Mouse (Mus musculus): ENCODE measurements around the gene Dnajc7.
"Not testable (repeated sequence)": the region's sequence is repeated elsewhere in the genome, so short reads cannot be mapped to it uniquely, and the experiment has no call there.

Gene Dnajc7

DNA sequence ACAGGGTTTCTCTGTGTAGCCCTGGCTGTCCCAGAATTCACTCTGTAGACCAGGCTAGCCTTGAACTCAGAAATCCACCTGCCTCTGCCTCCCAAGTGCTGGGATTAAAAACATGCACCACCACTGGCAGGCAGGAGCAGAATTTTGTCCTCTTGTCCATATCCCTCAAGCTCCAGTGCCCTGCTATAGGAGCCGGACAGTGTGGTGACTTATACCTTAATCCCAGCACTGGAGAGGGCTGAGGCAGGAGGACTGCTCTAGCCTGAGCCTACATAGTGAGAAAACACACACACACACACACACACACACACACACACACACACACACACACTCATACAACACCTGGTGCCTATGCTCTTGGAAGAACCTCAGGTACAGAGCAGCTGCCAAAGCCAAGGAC, 37.6 kb downstream of the Dnajc7 start:
- in situ Hi-C loops (cut with MboI, MseI) = not testable (repeated sequence)

DNA sequence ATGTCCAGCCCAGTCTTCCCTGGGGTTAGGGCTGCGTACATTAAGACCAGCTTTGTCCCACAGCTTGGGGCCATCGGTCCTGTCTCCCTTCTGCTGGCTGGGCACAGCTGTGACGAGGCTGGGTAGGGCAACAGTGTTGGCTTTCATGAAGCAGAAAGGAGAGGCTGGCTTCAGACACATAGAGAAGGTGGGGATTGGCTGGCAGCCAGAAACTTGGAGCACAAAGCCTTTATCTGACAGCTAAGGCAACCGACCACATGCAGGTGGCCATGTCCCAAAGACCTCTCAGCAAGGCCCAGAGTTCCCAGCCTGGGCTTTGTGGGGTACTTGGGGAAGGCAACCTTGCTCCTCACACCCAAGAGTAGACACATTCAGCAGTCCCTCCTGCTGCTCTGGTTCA, 38.2 kb downstream of the Dnajc7 start:
- in situ Hi-C loops (cut with MboI, MseI) = no loop called here

DNA sequence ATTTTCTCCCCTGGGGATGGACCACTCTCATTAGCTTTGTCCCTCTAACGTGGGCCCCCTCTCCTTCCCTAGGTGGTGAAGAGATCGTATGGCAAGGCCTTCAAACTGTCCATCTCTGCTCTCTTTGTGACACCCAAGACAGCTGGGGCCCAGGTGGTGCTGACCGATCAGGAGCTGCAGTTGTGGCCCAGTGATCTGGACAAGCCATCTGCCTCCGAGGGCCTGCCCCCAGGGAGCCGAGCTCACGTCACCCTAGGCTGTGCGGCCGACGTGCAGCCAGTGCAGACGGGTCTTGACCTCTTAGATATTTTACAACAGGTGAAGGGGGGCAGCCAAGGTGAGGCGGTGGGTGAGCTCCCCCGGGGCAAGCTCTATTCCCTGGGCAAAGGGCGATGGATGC, 39.7 kb downstream of the Dnajc7 start:
- in situ Hi-C loops (cut with MboI, MseI) = no loop called here

DNA sequence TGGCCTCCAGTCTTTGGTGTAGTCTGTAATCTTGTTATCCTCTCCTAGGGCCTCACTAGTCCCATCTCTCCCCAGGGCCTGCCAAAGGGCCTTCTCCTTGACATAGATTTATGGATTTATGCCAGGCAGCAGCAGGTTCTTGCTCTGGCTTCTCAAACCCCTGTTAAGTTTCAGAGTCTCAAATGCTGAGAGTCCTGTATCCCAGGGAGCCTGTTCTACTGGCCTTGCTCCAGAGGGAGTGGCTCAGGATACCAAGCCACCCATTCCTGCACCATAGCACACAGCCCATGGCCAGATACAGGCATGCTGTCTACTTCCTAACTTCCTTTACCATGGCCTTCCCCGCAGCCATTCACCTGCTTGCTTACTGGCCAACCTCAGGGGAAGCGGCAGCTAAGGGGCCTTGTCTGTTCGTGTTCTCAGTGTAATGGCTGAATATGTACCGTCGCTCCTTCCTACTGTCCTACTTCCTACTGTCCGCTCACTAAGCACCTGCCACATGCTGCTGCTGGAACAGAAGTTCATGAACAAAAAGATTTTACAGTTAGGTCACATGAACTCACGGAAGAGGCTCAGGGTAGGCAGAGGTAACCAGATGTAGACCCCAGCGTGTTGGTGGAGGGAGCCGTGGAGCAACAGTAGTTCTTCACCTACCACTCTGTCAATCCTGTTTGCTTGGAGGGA, 40.7 kb downstream of the Dnajc7 start:
- in situ Hi-C loops (cut with MboI, MseI) = loop anchor here (5.0 kb wide), 1 partner anchor 43 kb away; the partner anchor contains the start of gene Dnajc7

DNA sequence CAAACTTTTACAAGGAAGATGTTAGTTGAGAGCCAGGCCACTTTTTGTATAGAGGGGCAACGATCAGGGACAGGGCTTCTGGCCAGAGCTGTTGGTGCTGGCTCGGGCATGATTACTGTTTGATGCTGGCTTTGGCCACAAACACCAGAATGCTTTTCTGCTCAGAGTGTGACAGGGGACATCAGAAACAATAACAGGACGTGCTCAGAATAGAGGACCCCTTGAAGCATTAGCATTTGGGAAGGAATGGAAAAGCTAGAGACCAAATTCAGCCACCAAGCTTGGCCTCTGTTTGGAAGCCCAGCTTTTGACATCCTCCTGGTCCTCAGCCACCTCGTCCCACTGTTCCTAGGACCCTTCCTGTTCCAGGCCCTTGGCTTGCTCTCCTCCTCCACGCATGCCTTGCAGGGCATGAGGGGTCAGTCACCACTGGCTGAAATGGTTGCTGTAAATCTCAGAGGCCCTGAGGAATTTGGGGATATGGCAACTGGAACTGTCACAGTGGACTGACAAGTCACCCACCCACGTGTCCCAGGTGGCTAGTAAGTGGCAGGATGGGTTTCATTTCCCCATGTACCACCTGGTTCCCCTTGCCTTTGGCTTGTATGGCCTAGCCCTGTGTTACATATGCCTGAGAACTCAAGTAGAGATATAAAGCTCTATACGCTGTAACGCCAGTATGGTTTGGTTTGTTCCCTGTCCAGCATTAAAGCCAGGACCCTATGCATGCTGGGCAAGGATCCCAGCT, 41.9 kb downstream of the Dnajc7 start:
- in situ Hi-C loops (cut with MboI, MseI) = loop anchor here (5.0 kb wide), 1 partner anchor 44 kb away; the partner anchor contains the start of gene Dnajc7

DNA sequence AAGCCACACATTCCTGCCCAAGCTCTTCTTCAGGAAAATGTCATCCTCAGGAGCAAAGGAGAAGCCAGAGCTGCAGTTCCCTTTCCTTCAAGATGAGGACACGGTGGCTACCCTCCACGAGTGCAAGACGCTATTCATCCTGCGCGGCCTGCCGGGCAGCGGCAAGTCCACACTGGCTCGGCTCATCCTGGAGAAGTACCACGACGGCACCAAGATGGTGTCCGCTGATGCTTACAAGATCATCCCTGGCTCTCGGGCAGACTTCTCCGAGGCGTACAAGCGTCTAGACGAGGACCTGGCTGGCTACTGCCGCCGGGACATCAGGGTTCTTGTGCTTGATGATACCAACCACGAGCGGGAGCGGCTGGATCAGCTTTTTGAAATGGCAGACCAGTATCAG, 43.7 kb downstream of the Dnajc7 start:
- in situ Hi-C loops (cut with MboI, MseI) = loop anchor here (5.0 kb wide), 1 partner anchor 46 kb away; the partner anchor contains the start of gene Dnajc7

DNA sequence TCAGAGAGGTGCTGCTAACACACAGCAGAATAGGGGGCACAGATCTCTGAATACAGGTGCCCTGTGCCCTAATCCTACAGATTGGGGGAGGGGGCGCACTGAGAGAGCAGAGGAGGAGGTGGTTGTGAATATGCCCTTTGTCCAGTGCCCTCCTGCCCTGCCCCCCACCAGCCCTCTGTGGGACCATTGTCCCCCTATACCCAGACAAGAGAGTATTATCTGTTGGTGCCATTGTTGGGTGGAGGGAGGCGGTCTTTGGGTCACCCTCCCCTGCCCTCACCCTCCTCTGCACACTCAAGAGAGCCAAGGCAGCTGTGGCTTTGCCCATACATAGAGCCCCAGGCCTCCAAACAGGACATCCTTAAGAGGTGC, 44.5 kb downstream of the Dnajc7 start:
- in situ Hi-C loops (cut with MboI, MseI) = loop anchor here (5.0 kb wide), 1 partner anchor 47 kb away; the partner anchor contains the start of gene Dnajc7

DNA sequence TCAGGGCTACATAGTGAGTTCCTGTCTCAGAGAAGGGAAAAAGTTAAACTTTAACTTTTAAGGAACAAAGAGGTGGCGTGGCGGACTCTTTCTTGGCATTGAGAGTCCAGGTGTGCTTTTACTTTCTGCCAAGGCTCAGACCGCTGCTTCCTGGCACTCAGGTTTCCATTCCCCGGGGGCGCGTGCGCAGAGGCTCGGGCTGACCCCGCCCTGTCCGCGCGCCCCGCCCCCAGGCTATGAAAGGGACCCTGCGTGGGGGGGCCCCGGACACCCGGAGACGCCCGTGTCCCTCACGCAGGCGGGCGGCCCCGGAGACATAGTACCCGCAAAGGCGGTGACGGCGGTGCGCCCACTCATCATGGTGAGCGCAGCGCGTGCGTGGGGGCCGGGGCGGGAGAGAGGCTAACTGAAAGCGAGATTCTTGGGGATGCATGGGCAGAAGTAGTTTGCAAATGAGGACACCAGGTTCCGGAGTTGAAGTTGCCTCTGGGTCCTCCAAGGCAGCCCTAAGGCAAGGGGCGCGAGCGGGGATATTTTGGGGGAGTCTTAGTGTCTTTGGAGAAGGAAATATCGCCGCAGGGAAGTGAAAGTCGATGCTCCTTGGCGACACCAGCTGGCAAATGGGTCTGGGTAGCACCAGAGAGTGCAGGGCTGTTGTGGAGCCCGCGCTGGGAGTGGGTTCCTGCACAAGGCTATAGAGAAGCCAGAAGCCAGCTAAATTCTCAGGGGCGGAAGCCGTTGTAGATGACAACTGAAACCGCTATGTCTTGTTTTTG, 45.1 kb downstream of the Dnajc7 start, which contains the start of gene Cnp:
Cnp (plus strand) TSS at position 197 of the 776 bp plus-strand sequence.
- in situ Hi-C loops (cut with MboI, MseI) = loop anchor here (5.0 kb wide), 2 partner anchors 47 to 132 kb away; partner anchors contain the start of gene Dnajc7

DNA sequence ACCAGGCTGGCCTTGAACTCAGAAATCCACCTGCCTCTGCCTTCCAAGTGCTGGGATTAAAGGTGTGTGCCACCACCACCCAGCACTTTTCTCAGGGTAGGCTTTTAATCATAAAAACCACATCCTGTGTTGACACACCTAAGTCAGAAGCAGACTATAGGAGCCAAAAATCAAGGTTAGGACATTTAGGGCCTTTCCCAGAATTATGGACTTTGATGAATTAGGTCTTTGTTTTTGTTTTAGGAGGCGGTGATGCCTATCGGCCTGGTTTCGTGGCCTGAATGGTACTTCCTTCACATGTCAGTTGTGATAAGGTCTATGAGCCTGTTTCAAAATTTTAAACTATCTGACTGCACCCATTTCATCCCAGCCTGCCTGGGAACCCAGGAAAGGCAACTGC, 45.8 kb downstream of the Dnajc7 start:
- in situ Hi-C loops (cut with MboI, MseI) = loop anchor here (5.0 kb wide), 1 partner anchor 133 kb away; no protein-coding TSS in a partner anchor

DNA sequence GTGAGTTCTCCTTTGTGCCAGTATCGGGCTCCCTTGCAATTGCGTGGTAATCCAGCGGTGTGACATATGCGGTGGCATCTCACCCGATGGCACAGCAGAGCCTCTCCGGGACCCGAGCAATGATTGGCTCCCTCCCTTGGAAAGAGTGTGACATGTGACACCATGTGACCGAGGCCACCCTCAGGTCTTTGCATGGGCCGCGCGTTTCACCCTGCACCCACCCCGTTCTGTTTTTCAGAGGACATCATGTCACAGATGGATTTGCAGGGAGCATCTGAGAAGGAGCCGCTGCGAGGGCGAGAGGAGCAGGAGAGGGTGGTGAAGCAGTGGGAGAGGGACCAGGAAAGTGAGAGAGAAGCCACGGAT, 48.8 kb downstream of the Dnajc7 start:
- in situ Hi-C loops (cut with MboI, MseI) = loop anchor here (5.0 kb wide), 1 partner anchor 136 kb away; no protein-coding TSS in a partner anchor

DNA sequence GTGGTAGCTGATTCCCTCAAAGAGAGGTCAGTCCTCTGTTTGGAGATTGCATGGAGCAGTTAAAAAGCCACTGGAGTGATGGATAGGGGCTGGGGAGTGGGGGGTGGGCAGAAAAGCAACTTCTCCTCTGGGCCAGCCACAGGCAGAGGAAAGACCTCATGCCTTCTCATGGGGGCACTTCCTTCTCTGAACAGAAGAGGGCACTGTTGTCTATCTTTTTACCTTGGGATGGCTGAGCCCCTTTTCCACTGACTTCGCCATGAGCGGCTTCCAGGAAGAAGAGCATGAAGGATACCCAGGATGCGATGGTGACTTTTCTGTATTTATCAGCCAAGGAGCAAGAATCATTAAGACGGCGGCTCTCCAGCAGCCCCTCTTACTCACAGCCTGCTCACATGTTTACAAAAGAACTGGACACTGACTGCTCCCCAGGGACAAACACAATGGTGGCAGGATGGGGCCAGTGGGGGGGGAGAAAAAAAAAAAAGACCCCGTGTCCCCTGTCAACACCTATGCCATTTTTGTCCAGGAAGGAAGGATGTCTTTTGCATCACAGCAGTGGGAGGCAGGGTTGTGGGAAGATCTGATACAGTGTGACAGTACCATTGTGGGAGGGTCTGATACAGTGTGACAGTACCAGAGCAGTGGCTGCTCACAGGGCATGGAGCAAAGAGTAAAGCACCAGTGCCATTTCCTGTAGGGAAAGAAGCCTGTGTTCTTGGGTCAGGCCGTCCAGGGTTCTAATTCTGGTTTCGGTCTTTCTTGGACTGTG, 49.4 kb downstream of the Dnajc7 start:
- in situ Hi-C loops (cut with MboI, MseI) = loop anchor here (5.0 kb wide), 1 partner anchor 137 kb away; no protein-coding TSS in a partner anchor

DNA sequence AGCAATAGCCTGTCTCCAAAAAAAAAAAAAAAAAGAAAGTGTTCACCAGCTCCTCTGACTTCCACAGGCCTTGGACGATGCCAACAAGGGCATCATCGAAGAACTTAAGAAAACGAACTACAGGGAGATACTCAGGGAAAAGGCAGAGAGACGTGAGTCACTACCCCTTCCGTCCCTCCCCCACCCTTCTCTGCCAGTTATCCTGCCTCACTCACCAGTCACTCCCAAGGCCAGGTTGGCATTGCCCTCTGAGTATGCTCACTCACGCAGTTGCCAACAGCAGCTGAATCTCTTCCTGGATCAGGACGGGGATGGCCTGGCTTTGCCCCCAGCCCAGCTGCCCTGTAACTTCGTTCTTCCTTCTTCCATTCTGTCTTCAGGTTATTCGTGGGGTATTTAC, 50.2 kb downstream of the Dnajc7 start:
- in situ Hi-C loops (cut with MboI, MseI) = loop anchor here (5.0 kb wide), 1 partner anchor 138 kb away; no protein-coding TSS in a partner anchor

DNA sequence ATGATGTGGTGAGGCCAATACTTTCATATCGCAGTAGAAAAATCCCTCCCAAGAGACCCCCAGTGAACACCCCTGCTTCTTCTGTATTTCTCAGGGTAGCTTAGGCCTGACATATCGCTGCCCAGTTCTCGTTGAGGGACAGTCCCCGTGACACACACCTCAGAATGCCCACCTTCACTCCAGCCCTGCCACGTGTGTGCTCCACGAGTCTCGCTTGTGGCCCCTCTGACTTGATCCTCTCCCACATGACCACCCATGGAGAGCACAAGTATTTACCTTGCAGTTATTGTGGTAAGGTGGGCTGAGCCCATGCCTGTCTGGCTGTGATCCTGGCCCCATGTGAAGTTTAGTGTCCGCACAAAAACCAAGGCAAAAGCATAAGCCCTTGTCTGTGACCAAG, 51.3 kb downstream of the Dnajc7 start:
- in situ Hi-C loops (cut with MboI, MseI) = no loop called here

DNA sequence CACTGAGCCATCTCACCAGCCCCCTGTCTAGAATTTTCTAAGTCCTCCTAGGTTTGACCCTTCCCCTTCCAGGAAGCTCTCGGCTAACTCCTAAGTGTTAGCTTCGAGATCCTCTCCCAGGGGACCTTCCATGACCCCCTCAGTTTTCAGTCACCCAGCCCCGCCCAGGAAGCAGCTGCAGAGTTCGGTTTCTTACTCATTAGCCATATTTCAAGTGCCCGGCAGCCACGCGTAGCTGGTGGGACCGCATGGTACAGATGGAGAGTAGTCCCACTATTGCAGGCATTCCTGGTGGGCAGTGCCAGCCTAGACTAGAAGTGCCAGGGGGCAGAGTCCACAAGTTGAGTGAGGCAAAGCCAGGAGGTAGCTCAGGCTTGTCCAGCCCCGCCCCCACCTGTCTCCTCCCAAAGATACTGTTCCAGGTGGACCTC, 52.1 kb downstream of the Dnajc7 start:
- in situ Hi-C loops (cut with MboI, MseI) = no loop called here

DNA sequence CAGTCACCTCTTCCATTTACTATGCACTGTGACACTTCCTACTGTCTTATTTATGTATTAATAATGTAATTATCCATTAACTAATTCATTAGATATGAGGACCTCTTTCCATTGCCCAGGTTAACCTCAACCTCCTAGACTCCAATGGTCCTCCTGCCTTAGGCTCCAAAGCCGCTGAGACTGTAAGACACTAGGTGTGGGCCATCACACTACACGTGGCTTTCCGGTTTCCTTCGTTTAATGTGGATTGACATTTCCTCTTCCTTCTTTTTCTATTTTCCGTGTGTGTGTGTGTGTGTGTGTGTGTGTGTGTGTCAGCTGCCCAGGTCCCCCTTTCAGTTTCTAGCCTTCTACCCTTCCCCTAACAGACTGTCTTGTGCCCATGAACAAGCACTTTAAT, 52.7 kb downstream of the Dnajc7 start:
- in situ Hi-C loops (cut with MboI, MseI) = no loop called here

DNA sequence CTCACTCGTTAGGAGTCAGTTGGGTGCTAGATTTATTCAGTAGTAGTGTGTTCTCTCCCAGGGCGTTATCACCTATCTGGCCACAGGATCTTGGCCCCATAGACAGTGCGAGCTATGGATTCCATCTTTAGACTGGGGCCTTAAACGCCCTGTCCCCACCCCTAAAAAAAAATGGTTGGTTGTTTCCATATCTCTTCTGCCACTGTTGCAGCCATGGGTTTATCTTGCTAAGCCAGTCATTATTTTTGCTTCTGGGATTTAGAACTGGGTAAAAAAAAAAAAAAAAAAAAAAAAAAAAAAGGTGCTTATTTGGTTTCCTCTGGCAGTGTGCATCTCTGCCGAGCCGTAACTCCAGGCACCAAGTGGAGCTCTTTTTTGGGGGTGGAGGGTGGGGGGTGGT, 55.3 kb downstream of the Dnajc7 start:
- in situ Hi-C loops (cut with MboI, MseI) = no loop called here

DNA sequence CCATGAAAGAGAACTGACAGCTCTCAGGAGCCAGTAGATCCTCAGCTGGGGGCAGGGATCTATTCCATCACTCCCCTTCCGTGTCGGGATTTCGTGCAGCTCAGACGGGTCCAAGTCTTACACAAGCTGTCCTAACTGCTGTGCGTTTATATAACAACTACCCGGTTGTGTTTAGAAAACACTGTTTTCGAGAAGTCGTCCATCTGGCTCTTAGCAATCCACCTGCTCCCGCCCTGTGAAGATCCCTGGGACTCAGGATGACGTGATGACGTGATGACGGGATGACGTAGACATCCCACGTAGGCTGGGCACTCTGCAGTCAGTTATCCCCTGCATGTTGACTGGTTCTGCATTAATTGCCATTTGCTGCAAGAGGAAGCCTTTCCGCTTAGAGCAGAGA, 55.7 kb downstream of the Dnajc7 start:
- in situ Hi-C loops (cut with MboI, MseI) = no loop called here

DNA sequence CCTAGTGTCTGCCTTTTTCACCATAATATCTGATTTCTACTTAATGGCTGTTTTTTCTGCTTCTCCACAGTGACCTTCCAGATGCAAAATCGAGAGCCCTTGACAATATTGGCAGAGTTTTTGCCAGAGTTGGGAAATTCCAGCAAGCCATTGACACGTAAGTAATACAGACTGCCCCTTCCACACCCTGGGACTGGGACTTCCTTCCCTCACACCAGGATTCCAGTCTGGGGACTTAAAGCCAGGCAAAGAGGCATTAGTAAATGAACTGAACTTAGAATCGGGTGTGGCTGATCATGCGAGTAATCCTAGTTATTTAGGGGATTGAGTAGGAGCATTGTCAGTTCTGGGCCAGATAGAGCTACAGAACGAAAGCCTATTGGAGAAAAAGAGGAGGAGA, 58.2 kb downstream of the Dnajc7 start:
- in situ Hi-C loops (cut with MboI, MseI) = no loop called here

DNA sequence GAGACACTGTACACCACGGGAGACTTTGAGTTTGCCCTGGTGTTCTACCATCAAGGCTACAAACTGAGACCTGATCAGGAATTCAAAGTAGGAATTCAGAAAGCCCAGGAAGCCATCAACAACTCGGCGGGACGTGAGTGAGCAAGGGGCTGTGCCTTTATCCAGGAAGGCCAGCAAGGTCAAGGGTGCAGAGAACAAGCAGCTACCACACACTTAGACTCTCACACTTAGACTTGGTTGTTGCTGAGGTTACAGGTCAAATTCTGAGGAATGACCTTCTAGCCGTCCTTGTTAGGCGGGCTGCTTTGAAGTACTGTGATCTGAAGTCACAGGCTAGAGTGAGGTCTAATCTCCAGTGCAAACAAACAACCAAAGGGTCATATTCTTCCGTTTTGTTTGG, 60.5 kb downstream of the Dnajc7 start:
- in situ Hi-C loops (cut with MboI, MseI) = no loop called here

DNA sequence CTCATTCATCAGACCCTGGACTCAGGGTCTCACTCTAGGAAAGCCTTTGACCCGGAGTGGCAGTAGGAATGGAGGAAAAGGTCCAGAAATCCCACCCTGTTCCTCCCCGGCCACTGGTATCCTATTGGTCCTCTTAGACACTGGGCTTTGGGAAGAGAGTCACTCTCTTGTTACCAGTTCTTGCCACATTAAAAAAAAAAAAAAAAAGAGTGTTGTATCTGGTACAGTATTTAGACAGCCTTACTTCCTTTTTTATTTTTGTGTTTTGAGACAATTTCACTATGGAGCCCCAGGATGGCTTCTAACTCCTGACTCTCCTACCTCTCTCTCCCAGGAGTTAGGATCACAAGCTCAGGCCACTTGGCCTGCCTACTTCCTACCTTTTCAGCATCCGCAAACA, 62.4 kb downstream of the Dnajc7 start:
- in situ Hi-C loops (cut with MboI, MseI) = no loop called here

DNA sequence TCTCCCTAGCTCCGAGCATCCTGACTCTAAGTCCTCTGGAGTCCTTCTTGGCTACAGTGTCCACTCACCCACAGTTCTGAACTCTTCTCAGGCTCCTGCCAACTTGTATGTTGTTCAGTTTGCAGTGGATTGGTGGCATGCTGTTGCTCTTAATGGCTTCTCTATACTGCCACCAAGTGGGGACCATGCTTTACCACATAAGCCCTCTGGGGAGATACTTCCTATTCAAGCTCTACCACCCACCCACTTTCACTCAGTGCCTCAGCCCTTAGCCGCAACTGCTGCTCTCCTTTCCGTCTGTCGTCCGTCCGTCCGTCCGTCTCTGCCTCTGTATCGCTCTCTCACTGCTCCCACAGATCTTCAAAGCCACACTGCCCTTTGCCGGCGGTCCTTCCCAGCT, 64.4 kb downstream of the Dnajc7 start:
- in situ Hi-C loops (cut with MboI, MseI) = no loop called here
